Mouse (Mus musculus) hindbrain, embryonic 11.5 days (tissue): ENCODE measurements around the gene Mtfr1l. TPM values are rescaled to one million over a fixed set of nuclear protein-coding genes. Genes with fewer than 3 reads are reported as not detected.

Experiments used
- ATAC-seq: fragments of 200-750 bp; cut with Nextera tagmentation; 2 replicates; pipeline ENCODE4 v1.8.0; 2017; ENCODE audit warnings: mild to moderate bottlenecking, moderate TSS enrichment, moderate library complexity; ENCODE audit not compliant: low FRiP score
- DNase-seq: peaks from one replicate; pipeline ENCODE4 v3.0.0-alpha.2; 2015; ENCODE audit warnings: low spot score
- H3K27ac ChIP-seq: fragments of 300-500 bp; sonication (generic); 2 replicates; pipeline ENCODE4 v1.5.1; 2014; ENCODE audit warnings: mild to moderate bottlenecking, low read depth, low read length
- H3K27me3 ChIP-seq: fragments of 300-500 bp; sonication (generic); 2 replicates; pipeline ENCODE4 v1.6.1; 2014; ENCODE audit warnings: mild to moderate bottlenecking, low read length, moderate library complexity, mixed read lengths; ENCODE audit not compliant: control insufficient read depth, insufficient read depth
- H3K36me3 ChIP-seq: fragments of 300-500 bp; sonication (generic); 2 replicates; pipeline ENCODE4 v1.6.1; 2014; ENCODE audit warnings: mild to moderate bottlenecking, low read length, moderate library complexity, mixed read lengths; ENCODE audit not compliant: control insufficient read depth, insufficient read depth
- H3K4me1 ChIP-seq: fragments of 300-500 bp; sonication (generic); replicated peaks from 2 replicates; pipeline ENCODE4 v1.6.1; 2014; ENCODE audit warnings: low read length, mixed read lengths; ENCODE audit not compliant: control insufficient read depth, insufficient read depth
- H3K4me2 ChIP-seq: fragments of 300-500 bp; sonication (generic); replicated peaks from 2 replicates; pipeline ENCODE4 v1.6.1; 2014; ENCODE audit warnings: mild to moderate bottlenecking, low read depth, low read length
- H3K4me3 ChIP-seq: fragments of 300-500 bp; sonication (generic); 2 replicates; pipeline ENCODE4 v1.5.1; 2014; ENCODE audit warnings: low read depth, low read length
- H3K9ac ChIP-seq: fragments of 300-500 bp; sonication (generic); 2 replicates; pipeline ENCODE4 v1.6.1; 2014; ENCODE audit warnings: low read depth, low read length
- H3K9me3 ChIP-seq: fragments of 300-500 bp; sonication (generic); 2 replicates; pipeline ENCODE4 v1.6.1; 2016; ENCODE audit warnings: low read length; ENCODE audit not compliant: control insufficient read depth
- WGBS: fragments of 180-500 bp; shearing (Covaris S2); extraction: QIAGEN DNeasy Blood & Tissue Kit; methylation state at CpG from one replicate; pipeline ENCODE4 v1.1.7; 2014; 5-methylcytosine and 5-hydroxymethylcytosine counted together
- polyA plus RNA-seq: library from polyadenylated mRNA; unstranded; fragments of >200 nt; fragmentation: Nextera tagmentation; extraction: Ambion mirVana; gene quantifications from 2 replicates; pipeline ENCODE4 v1.2.1, GENCODE M21; 2014

Gene Mtfr1l
- polyA plus RNA-seq, 1 experiment from 2014 or later, result 136 TPM

DNA sequence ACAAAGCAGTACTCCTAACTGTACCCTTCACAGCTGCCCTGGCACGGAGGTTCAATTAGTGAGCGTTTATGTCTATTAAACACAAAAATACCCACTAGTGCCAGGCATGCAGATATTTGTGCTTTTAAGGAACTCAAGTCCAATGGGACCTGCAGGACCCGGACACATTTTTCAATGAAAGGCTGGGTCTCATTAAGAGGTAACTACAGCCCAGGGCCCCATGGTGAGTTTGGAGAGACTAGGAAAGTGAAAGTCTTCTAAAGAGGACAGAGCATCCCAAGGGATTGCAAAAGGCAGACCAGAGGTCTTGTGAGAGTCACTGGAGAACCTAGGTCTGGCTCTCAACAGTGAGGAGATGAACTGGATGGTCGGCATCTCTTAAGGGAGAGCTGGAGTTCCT lies 1.8 kb downstream of the Mtfr1l start:
- Histone ChIP-seq H3K36me3 (no peaks in the 10 kb centered on the region), H3K4me2 (no peak overlapping the region), H3K9me3 (no peaks in the 10 kb centered on the region), H3K4me3 (peak overlapping the region; percentile 82; the same call in 1 of the 2 replicates), H3K4me1 (peaks cover 9% of the 10 kb centered on the region; the same call in 1 of the 2 replicates), H3K27me3 (no peaks in the 10 kb centered on the region), H3K27ac (no peak overlapping the region), H3K9ac (no peak overlapping the region)
- DNase-seq, result no peak
- ATAC-seq, result no peak
- 86% methylated on average over 4 of the region's 4 CpGs for WGBS

GRCm38 (mm10) chr4:134532928-134533327 lies 2.3 kb downstream of the Mtfr1l start:
- Histone ChIP-seq H3K9me3 (no peaks in the 10 kb centered on the region), H3K9ac (no peak overlapping the region), H3K4me2 (no peak overlapping the region)

DNA sequence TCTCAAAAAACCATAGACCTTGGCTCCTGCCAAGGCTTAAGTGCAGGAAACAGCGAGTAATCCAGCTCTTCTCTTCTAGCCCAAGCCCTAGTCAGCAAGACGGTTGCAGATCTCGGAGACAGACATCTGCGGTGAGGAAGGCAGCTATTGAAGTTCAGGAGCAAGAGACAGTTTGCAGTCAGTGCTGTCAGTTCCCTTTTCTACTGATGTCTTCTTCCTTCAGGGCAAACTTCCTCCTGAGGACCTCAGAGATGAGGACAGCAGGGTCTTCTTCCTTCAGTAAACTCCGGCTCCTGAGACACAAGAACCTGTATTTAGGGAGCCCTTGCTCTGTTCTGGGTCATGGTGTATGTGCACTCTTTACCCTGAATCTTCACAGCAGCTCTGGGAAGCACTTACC lies 9.0 kb downstream of the Mtfr1l start:
- Histone ChIP-seq H3K9me3 (no peaks in the 10 kb centered on the region), H3K27ac (no peak overlapping the region), H3K27me3 (no peaks in the 10 kb centered on the region), H3K4me3 (no peak overlapping the region), H3K36me3 (no peaks in the 10 kb centered on the region), H3K4me1 (no peaks in the 10 kb centered on the region), H3K4me2 (no peak overlapping the region), H3K9ac (no peak overlapping the region)
- DNase-seq (no peak), ATAC-seq (no peak)
- WGBS, result 86% methylated on average over 5 of the region's 5 CpGs

More at GRCm38 (mm10) chr4:134532928-134533327, 2.3 kb downstream of the Mtfr1l start:
- H3K27ac ChIP-seq, result no peak overlapping the region
- no peak for ATAC-seq
- no peaks in the 10 kb centered on the region for H3K36me3 ChIP-seq
- WGBS, result 91% methylated on average over 4 of the region's 4 CpGs
- H3K4me1 ChIP-seq, result peaks cover 9% of the 10 kb centered on the region; the same call in 1 of the 2 replicates
- H3K27me3 ChIP-seq, result no peaks in the 10 kb centered on the region
- H3K4me3 ChIP-seq, result no peak overlapping the region
- no peak for DNase-seq

GRCm38 (mm10) chr4:134525806-134526205 lies 9.4 kb downstream of the Mtfr1l start:
- 80% methylated on average over 5 of the region's 5 CpGs for WGBS
- Histone ChIP-seq H3K9me3 (no peaks in the 10 kb centered on the region), H3K4me3 (no peak overlapping the region), H3K27me3 (no peaks in the 10 kb centered on the region), H3K4me2 (no peak overlapping the region), H3K36me3 (no peaks in the 10 kb centered on the region), H3K4me1 (no peaks in the 10 kb centered on the region), H3K27ac (no peak overlapping the region), H3K9ac (no peak overlapping the region)
- ATAC-seq, result no peak
- DNase-seq, result no peak

DNA sequence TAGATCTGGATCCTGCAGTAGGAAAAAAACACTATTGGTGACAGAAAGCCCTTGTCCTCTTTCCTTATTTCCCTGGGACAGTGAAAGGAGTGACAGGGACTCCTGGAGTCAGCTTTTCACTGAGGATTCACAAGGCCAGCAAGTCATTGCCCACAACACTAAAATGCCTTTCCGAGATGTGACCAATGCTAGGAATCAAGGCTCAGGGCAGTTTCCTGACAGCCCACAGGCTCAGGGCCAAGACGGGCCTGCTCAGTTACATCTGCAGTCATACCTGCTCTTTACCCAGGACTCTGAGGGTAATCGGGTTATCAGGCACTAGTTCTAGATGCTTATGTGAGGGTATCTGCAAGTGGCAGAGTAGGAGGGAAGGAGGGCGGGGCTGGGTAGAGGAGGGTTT lies 11.7 kb downstream of the Mtfr1l start:
- no peaks in the 10 kb centered on the region for H3K4me1 ChIP-seq
- no peak overlapping the region for H3K4me3 ChIP-seq
- H3K36me3 ChIP-seq, result no peaks in the 10 kb centered on the region
- no peak overlapping the region for H3K4me2 ChIP-seq
- 92% methylated on average over 4 of the region's 4 CpGs for WGBS
- H3K27me3 ChIP-seq, result no peaks in the 10 kb centered on the region
- no peaks in the 10 kb centered on the region for H3K9me3 ChIP-seq
- H3K9ac ChIP-seq, result no peak overlapping the region
- ATAC-seq, result no peak
- DNase-seq, result no peak
- H3K27ac ChIP-seq, result no peak overlapping the region

DNA sequence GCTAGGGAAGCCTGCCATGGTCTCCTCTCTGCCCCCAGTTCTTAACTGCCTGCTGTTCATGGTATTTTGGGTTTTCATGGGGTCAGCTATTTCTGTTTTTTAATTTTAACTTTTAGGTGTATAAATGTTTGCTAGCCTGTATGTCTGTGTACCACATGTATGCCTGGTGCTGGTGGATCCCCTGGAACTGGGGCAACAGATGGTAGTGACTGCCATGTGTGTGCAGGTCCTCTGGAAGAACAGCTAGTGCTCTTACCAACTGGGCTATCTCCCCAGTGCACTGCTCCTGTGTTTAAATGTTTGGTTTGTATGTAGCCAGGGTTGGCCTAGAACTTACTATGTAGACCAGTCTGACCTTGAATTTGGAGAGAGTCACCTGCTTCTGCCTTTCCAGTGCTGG lies 15.9 kb downstream of the Mtfr1l start:
- Histone ChIP-seq H3K9me3 (no peaks in the 10 kb centered on the region), H3K4me1 (no peaks in the 10 kb centered on the region), H3K27ac (no peak overlapping the region), H3K36me3 (no peaks in the 10 kb centered on the region), H3K4me3 (no peak overlapping the region), H3K27me3 (no peaks in the 10 kb centered on the region), H3K4me2 (no peak overlapping the region), H3K9ac (no peak overlapping the region)
- ATAC-seq (no peak), DNase-seq (no peak)

GRCm38 (mm10) chr4:134518541-134518940 lies 16.6 kb downstream of the Mtfr1l start:
- 96% methylated on average over 4 of the region's 4 CpGs for whole genome bisulfite sequencing
- no peak for DNase-seq
- Histone ChIP-seq H3K4me2 (no peak overlapping the region), H3K9ac (no peak overlapping the region), H3K36me3 (no peaks in the 10 kb centered on the region), H3K9me3 (no peaks in the 10 kb centered on the region), H3K27me3 (no peaks in the 10 kb centered on the region), H3K4me3 (no peak overlapping the region), H3K27ac (no peak overlapping the region), H3K4me1 (no peaks in the 10 kb centered on the region)
- ATAC-seq, result no peak

GRCm38 (mm10) chr4:134517719-134518118 lies 17.5 kb downstream of the Mtfr1l start:
- Histone ChIP-seq H3K36me3 (no peaks in the 10 kb centered on the region), H3K4me2 (no peak overlapping the region), H3K27me3 (no peaks in the 10 kb centered on the region), H3K4me1 (no peaks in the 10 kb centered on the region), H3K27ac (no peak overlapping the region), H3K9me3 (no peaks in the 10 kb centered on the region), H3K9ac (no peak overlapping the region), H3K4me3 (no peak overlapping the region)
- 89% methylated on average over 10 of the region's 10 CpGs for WGBS
- DNase-seq (no peak), ATAC-seq (no peak)

- H3K36me3 ChIP-seq, result no peaks in the 10 kb centered on the region
- H3K4me2 ChIP-seq, result no peak overlapping the region
- H3K9me3 ChIP-seq, result no peaks in the 10 kb centered on the region
- DNase-seq, result no peak
- no peak overlapping the region for H3K9ac ChIP-seq
- no peak for ATAC-seq
- 88% methylated on average over 8 of the region's 8 CpGs for WGBS
- no peak overlapping the region for H3K27ac ChIP-seq
- H3K4me3 ChIP-seq, result no peak overlapping the region
- H3K4me1 ChIP-seq, result no peaks in the 10 kb centered on the region
- H3K27me3 ChIP-seq, result no peaks in the 10 kb centered on the region
These were observed 18.2 kb downstream of the Mtfr1l start for GRCm38 (mm10) chr4:134516981-134517380.
